Mouse (Mus musculus): ENCODE data around the gene Fam189b.
"Not testable (repeated sequence)": the region's sequence is repeated elsewhere in the genome, so short reads cannot be mapped to it uniquely, and the experiment has no call there.

Fam189b gene

DNA sequence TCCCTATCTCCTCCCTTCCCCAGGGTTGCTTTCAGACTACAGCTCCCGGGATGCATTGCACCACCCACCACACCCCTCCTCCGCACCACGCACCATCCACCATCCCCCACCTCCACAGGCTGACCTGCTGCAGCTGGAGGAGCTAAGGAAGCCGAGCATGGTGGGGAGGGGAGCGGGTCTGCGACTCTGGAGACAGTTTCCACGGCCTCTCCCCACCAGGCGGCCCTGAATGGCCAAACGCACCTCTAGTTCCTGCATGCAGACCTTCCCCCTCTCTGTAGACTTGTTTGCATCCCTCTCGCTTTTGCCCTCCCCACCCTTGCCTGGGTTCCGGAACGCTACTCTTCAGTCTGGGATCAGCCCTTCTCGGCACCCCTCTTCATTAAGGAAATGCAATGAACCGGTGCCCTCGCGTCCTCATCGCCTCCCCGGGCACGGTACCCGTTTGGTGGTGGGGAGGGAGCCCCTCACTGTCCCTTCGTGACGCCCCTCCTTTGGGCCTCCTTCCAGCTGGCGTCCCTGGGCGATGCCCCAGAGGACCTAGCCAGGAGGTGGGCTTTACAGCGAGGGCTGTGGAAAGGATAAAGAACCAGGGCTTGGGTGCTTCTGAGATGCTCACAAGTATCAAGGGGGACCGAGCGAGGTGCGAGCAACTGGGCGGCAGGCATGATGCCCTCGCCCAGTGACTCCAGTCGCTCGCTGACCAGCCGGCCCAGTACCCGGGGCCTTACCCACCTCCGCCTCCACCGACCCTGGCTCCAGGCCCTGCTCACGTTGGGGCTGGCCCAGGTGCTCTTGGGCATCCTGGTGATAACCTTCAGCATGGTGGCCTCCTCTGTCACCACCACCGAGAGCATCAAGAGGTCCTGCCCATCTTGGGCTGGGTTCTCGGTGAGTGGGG, at the start of gene Fam189b:
Gene Fam189b, plus strand, starts transcription at position 86 of the 901 bp plus-strand sequence.
- DNase-seq: peak; percentile 52 to 59

DNA sequence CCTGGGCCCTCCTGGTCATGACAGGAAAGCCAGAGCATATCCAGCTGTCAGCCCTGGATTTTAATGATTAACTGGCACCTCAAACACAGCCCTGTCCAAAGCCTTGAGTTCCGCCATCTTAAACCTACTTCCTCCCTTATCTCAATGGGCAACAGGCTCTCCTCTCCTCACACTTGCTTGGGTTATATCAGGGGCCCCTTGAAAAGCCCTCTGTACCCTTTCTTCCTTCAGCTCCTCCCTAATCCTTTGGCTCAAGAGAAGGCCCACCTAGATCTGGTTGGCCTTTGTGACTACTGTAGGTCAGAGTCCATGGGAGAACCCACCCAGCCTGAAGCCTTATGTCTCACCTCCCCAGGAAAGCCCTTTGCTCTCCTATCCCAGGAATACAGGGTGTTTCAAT, 49.2 kb upstream of the Fam189b start:
- DNase-seq: no peak

DNA sequence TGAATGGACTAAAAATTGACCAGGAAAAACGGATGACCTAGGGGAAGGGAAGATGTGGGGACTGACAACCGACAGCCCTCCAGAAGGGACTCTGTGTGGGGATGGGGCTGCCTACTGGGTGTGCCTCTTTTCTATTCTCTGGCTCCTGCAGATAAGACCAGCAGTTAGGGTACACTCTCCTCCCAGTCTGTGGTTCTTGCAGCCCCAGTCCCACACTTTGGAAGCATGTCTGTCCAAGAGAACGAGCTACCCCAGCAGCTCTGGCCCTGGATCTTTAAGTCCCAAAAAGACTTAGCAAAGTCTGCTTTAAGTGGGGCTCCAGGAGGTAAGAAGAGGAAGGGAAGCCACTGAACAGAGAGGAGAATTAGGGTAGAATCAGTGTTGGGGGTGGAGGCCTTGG, 47.0 kb upstream of the Fam189b start, which contains the start of gene Pklr:
Gene Pklr, plus strand, starts transcription at position 185 of the 400 bp plus-strand sequence.
- DNase-seq: no peak

DNA sequence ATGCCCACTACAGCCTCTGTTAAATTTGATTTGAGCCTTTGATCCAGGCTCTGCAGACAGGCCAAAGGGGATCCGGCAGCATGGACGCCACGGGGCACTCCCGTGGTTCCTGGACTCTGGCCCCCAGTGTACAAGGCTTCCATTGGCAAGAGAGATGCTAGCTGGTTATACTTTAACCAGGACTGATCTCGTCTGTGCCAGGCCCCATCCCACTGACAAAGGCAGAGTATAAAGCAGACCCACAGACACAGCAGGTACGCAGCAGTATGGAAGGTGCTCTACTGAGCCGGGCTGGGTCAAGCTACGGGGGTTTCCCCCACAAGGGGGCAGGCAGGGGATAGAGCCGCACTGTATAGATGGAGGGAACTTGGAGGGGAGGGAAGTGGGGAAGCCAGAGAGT, 46.6 kb upstream of the Fam189b start:
- DNase-seq: no peak

DNA sequence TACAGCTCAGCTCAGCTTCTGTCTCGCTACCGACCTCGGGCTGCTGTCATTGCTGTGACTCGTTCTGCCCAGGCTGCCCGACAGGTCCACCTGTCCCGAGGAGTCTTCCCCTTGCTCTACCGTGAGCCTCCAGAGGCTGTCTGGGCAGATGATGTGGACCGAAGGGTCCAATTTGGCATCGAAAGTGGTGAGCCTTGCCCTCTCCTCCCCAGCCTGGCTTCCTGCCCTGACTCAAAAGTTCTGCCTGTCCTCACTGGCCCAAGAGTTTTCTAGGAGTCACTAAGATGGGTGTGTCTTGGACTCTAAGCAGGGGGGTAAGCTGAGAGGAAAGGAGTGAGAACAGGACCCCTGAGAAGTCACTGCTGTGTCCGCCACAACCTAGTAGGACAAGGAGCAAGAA, 38.1 kb upstream of the Fam189b start:
- no peak for DNase-seq

DNA sequence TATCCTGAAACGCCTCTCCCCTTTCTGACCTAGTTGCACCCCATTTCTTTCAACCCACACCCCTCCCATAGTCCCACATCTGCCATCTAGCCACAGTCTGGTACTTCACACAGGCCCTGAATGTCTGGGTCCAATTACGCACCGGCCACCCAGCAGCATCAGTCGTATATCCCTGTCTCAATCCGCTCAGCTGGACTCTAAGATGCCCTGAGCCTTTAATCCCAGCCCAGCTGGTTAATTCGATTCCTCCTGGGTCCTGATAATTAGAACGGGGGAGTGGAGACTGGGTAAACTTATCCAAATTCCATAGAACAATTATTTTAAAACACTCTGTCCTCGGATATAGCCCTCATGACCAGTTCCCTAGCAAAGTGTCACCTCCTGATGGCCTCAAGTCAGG, 37.4 kb upstream of the Fam189b start:
- DNase-seq: no peak

DNA sequence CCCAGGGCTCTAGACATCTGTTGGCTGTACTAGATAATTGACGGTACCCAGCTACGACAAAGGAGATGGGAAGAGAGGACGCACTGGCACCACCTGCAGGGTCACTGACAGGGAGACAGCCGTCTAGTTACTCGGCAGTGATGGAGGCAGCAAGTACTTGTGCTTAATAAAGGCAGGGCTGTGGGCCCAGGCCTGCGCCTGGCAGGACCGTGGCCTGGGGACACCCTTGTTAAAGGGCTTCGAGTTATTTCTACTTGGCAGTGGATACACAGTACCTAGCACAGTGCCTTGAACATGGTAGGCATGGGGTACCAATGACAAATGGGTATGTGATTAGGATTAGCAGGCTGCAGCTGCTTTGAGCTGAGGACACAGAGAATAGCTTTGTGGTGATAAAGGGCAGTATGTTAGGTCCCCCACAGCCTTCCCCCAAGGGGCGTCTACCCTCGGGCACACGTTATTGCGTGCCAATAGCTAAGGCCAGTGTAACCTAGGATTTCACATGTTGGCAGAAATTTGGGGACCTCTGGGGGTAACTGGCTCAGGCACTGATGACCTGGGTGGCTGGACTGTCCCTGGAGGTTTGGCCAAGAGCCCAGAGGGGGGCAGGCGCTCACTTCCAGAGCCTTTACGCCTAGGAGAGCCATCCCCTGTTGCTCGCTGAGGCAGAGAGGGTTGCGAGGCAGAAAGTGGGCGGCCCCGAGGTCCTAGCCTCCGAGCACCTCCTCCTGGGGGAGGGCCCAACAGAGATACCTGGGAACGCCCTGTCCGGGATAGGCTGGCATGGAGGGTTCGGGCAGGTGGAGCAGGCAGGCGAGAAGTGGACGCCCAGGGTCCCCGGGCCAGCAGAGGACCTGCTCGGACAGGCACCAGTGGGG, 35.6 kb upstream of the Fam189b start:
- no peak for DNase-seq

DNA sequence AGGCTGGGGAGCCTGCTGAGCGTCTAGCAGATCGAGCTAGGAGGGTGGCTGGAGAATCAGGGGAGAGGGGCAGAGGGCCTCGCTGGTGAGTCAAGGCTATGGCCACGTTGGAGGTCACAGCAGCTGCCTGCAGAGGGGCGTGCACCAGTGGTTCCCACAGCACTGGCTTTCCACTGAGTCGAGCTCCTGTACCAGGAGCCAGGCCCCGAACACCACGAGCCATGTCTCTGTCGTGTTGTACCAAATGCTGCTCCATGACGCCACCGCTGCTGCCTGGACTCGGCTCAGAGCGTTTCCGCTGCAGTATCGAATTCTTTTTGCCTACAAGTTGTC, 35.0 kb upstream of the Fam189b start:
- DNase-seq: no peak

DNA sequence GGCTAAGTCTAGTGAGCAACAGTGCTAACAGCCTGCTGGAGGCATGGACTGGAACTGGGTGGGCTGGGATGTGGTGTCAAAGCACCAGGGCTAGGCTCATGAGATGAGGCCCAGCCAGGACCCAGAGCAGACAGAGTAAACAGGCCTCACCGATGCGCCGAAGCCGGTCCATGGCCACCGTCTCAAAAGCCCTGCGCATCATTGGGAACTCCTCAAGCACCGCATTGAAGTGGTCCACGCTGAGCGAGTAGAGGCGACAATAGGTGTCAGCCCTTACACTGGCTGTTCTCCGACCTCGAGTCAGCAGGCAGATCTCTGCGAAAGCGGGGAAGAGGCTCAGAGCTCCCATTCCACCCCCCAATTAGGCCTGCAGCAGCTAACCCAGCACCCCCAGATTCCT, 34.4 kb upstream of the Fam189b start:
- no peak for DNase-seq

DNA sequence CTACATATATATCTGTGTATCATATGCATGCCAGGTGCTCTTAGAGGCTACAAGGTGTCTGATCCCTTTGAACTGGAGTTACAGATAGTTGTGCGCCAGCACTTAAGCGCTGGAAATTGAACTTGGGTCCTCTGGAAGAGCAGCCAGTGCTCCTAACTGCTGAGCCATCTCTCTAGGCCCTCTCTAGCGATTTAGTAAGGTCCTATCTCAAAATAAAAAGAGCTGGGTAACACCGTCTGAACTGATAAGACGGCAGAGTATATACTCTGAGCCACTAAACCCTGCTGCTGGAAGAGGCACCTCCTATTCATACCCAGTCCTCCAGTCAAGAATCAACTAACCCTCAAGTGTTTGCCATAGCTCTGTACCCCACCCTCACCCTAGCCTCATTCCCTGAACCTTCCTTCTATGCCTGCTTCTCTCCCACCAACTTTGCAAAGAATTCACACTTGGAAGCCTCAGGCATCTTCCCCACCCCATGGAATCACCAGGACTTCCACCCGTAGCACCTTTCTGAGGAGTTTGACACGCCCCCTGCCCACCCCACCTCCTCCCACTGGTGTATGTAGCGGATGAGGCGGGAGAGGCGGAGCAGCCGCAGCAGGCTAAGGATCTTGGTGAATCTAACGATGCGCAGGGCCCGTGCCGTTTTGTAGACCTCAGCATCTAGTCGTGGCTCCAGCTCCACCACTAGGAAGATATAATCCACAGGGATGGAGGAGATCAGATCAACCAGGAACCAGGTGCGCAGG, 30.7 kb upstream of the Fam189b start:
- DNase-seq: no peak

DNA sequence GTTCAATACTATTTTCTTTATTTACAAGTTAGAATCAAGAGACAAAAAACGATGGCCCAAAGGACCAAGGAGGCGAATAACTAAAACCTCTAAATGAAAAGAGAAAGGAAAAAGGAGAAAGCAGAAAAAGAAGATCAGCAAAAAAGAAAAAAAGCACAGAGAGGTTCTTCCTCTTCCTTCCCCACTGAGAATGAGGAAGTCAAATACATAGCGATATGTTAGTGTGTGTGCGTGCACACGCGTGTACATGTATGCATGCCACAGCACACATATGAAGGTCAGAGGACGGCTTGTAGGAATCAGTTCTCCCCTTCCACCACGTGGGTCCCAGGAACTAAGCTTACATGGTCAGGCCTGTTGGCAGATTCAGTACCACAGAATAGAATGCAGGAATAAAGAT, 26.0 kb upstream of the Fam189b start:
- DNase-seq: no peak

DNA sequence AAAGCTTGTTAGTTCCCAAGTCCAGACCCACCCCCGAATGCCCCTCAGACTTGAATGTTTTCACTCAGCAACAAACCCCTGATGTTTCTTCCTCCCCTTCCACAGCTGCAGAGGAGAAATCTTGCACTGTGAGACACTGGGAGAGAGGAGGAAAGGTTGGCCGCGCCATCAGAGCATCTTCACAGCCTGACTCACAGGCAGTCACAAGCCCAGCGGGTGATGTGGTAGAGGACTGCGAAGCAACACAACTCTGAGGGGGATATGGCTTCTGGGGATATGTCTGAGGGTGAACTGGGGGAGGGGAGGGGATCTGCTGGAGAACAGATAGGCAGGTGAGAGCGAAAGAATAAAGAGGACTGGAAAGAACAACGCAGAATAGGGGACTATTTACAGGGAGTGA, 24.3 kb upstream of the Fam189b start:
- DNase-seq: no peak

DNA sequence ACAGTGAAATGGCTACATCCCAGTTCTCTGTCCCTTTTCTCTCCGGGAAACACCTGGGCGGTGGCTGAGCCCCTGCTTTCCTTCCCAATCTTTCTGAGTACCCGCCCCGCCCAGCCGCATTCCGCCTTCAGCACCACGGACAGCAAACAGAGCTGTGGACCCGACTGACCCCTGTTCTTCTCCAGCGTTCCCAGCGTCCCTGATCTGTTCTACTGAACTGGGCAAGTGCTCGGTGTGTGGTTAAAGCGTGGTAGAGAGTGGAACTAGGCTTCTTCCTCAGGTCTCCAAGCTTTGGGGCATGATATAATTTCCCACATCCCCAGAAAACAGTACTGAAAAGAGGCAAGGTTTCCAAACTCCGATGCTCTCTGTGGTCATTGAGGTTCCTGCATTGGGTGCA, 23.7 kb upstream of the Fam189b start:
- DNase-seq: peak in 1 of 2 experiments; percentile 49

DNA sequence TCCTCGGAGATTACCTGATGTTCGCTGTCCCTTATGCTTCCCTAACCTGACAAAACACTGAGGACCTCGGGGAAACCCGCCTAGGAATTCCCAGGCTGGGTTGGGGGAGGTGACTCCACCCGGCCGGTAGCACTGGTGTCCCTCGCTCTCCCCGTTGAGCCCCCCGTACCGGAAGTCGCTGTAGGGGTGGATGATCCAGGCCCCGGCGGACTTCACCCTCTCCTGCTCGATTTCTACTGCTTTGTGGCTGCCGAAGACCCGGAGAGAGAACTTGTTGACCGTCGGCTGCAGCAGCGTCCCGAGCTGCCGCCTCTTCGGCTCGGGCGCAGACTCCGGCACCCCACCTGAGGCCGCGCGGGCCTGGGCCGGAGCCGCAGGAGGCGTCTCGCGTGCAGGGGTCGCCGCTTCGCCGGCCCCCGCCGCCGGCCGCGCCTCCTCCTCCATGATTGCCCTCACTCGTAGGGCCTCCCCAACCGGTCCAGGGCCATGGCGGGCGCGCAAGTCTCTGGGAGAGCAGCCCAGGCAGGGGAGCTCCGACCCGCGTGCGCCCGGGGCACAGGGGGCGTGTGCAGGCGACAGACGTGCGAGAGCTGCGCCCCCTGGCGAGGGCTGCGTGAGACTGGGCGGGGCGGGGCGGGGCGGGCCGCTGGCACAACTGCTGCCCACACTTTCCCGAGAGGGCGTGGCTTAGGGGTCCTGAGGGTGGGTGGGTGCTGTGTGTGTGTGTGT, 23.2 kb upstream of the Fam189b start, which contains the start of gene Hcn3:
Gene Hcn3, minus strand, starts transcription at position 581 of the 729 bp plus-strand sequence.
- DNase-seq: peak; percentile 51 to 70

DNA sequence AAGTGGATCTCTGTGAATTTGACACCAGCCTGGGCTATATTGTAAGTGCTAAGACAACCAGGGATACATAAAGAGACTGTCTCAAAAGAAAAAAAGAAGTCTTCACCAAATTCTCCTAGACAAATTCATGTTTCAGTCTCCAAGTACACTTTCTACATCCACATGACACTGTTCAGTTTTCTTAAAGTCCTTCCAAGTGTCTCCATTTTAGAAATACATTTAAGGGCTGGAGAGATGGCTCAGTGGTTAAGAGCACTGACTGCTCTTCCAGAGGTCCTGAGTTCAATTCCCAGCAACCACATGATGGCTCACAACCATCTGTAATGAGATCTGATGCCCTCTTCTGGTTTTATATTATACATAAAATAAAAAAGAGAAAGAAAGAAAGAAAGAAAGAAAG, 21.7 kb upstream of the Fam189b start:
- not testable (repeated sequence) for DNase-seq

DNA sequence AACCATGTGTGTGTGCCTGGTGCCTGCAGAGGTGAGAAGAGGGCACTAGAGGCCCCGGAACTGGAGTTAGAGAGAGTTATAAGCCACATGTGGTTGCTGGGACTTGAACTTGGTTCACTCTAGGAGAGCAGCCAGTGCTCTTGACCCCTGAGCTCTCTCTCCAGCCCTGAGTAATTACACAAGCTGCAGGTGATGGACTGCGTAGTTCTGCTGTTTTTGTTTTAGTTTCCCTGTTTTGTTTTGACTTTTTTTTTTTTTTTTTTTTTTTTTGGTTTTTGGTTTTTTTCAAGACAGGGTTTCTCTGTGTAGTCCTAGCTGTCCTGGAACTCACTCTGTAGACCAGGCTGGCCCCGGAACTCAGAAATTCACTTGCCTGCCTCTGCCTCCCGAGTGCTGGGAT, 21.2 kb upstream of the Fam189b start:
- no peak for DNase-seq

DNA sequence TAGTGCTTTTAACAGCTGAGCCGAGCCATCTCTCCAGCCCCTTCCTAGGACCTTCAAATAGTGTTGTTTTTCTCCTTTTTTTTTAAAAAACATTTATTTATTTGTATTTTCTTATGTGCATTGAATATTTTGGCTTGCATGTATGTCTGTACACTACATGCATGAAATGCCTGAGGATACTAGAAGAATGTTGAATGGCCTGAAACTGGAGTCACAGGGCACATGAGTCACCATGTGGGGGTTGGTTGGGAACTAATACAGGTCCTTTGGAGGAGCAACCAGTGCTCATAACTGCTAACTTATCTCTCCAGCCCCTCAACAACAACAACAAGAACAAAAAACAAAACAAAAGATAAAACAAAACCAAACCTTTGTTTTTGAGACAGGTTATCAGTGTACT, 19.8 kb upstream of the Fam189b start:
- DNase-seq: no peak

DNA sequence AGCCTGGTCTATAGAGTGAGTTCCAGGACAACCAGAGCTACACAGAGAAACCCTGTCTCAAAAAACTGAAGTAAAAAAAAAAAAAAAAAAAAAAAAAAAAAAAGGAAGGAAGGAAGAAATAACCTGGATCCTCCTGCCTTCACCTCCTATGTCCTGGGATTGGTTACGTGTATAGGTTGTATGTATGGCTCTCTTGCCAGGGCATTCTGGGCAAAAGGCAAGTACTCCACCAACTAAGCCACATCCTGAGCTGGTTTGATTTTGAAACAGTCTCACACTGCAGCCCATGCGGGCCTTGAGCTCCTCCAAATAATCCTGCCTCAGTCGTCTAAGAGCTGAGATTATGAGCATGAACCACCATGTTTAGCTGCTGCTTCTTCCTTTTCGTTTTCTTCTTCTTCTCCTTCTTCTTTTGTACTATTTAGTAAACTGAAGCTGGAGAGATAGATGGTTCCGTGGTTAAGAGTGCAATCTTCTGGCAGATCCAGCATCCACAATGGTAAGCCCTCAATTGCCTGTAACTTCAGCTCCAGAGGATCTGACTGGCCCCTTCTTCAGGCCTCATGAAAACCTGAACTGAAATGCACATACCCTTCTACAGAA, 19.2 kb upstream of the Fam189b start:
- DNase-seq: no peak

DNA sequence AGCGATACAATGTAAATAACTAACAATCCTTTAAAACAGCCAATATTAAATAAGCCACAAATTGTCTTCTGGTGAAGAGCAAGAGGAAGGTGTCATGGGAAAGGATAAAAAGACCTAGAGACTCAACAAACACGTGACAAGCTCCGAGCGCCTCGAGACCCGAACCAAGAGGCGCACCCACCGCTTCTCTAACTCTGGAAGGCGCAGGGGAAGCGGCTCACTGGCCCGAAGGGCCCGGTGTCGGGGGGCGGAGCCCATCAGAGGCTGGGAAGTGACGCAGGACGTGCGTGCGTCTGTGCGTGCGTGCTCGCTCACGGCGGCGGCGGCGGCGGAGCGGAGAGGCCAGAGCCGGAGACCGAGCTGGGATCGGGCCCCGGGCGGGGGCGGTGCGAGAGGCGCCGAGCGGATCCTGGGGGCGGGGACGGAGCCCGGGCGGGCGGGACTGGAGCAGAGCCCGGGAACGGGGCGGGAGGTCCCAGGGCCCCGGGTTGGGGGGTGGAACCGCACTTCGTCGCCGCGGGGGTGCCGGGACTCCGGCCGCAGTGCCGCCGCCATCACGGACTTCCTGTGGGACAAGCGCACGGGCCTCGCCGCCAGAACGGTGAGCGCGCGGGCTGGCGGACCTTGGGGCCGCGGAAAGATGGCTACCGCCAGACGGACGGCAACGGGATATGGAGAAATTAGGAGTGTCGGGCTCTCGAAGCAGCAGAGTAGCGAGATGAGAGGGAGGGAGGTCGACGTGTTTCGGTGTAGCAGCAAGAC, 18.3 kb upstream of the Fam189b start, which contains the start of gene Clk2:
Gene Clk2, plus strand, starts transcription at position 290 of the 762 bp plus-strand sequence.
- DNase-seq: peak; percentile 89 to 91

DNA sequence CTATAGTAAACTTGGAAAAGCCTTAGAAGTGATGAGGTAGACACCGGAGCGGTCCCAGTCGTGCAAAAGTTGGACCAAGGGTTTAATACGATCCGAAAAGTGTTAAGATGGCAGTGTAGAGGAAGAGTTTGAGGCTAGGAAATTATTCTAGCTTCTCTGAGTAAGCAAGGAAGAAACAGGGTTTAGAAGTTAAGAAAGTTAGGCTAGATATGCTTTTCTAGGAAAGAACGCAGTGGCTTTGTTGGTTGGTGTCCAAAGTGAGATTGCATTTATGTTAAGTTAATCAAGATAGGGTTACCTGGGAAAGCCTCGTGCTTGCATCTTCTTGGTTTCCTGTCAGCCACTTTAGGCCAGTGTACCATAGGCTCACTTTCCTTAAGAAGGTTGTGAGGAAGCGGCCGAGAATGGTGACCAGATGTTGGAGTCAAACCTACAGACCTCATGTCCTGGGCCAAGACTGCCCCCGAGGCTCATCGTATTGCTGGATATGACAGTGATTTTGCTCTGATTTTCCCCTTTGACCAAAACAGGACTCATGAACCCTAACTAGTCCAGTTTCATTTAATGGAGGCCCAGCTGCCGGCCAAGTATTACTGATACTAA, 17.6 kb upstream of the Fam189b start:
- DNase-seq: no peak

DNA sequence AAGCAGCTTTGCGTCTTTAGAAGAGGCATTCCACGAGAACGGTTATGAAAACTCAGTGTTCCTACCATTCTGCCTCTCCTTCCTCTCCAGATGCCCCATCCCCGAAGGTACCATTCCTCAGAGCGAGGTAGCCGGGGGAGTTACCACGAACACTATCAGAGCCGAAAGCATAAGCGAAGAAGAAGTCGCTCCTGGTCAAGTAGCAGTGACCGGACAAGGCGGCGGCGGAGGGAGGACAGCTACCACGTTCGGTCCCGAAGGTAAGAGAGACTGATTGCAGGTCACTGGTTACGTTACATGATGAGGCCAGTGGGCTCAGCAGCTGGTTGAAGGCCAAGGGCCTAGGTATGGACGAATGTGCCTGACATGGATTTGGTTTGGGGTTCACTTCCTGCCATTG, 16.0 kb upstream of the Fam189b start:
- no peak for DNase-seq

Measured in spleen, adult 18-20 months (tissue).